Mouse (Mus musculus): ENCODE data around the gene Krtcap2.
A peak's percentile ranks its signal among the peaks of the same experiment; 100 is the strongest.

Krtcap2 gene

GRCm38 (mm10) chr3:89225918-89226317, 19.8 kb upstream of the Krtcap2 start:
- DNase-seq (ENCODE audit: low read depth), result no peak

- no peak for DNase-seq (ENCODE audit: low read depth)
Measured at GRCm38 (mm10) chr3:89226361-89226760, 19.4 kb upstream of the Krtcap2 start.

GRCm38 (mm10) chr3:89226900-89227299, 18.9 kb upstream of the Krtcap2 start, which contains the start of gene Mtx1:
Gene Mtx1, minus strand, starts transcription at chr3:89227088.
- no peak for DNase-seq (ENCODE audit: low read depth)

- peak; percentile 79 for DNase-seq (ENCODE audit: low read depth)
Measured at GRCm38 (mm10) chr3:89227307-89228179, 18.2 kb upstream of the Krtcap2 start.

- peak; percentile 90 for DNase-seq (ENCODE audit: low read depth)
Measured at GRCm38 (mm10) chr3:89228180-89228549, 17.6 kb upstream of the Krtcap2 start.

GRCm38 (mm10) chr3:89228836-89229235, 16.9 kb upstream of the Krtcap2 start, which contains the start of gene Muc1:
Gene Muc1, plus strand, starts transcription at chr3:89229057.
- DNase-seq (ENCODE audit: low read depth), result no peak

GRCm38 (mm10) chr3:89229276-89229675, 16.5 kb upstream of the Krtcap2 start:
- no peak for DNase-seq (ENCODE audit: low read depth)

- DNase-seq (ENCODE audit: low read depth), result no peak
Measured at GRCm38 (mm10) chr3:89230561-89230960, 15.2 kb upstream of the Krtcap2 start.

- no peak for DNase-seq (ENCODE audit: low read depth)
Measured at GRCm38 (mm10) chr3:89231345-89231744, 14.4 kb upstream of the Krtcap2 start.

GRCm38 (mm10) chr3:89231772-89232275, 13.9 kb upstream of the Krtcap2 start:
- no peak for DNase-seq (ENCODE audit: low read depth)

GRCm38 (mm10) chr3:89232614-89233013, 13.2 kb upstream of the Krtcap2 start:
- DNase-seq (ENCODE audit: low read depth), result no peak

GRCm38 (mm10) chr3:89233562-89234110, 12.1 kb upstream of the Krtcap2 start:
- no peak for DNase-seq (ENCODE audit: low read depth)

- DNase-seq (ENCODE audit: low read depth), result no peak
Measured at GRCm38 (mm10) chr3:89236516-89236915, 9.2 kb upstream of the Krtcap2 start.

GRCm38 (mm10) chr3:89237682-89238081, 8.1 kb upstream of the Krtcap2 start:
- no peak for DNase-seq (ENCODE audit: low read depth)

- DNase-seq (ENCODE audit: low read depth), result no peak
Measured at GRCm38 (mm10) chr3:89238494-89238893, 7.3 kb upstream of the Krtcap2 start.

- peak; percentile 72 for DNase-seq (ENCODE audit: low read depth)
Measured at GRCm38 (mm10) chr3:89242331-89242895, 3.4 kb upstream of the Krtcap2 start.

GRCm38 (mm10) chr3:89243609-89244008, 2.2 kb upstream of the Krtcap2 start:
- DNase-seq (ENCODE audit: low read depth), result peak; percentile 80

- peak; percentile 59 for DNase-seq (ENCODE audit: low read depth)
Measured at GRCm38 (mm10) chr3:89244158-89244981, 1.4 kb upstream of the Krtcap2 start.

GRCm38 (mm10) chr3:89244982-89245687, 631 bp upstream of the Krtcap2 start:
- peak; percentile 66 for DNase-seq (ENCODE audit: low read depth)

- peak; percentile 92 for DNase-seq (ENCODE audit: low read depth)
Measured at GRCm38 (mm10) chr3:89246261-89247100, 715 bp downstream of the Krtcap2 start, which contains the start of gene Trim46. Gene Trim46, minus strand, starts transcription at chr3:89246309.
